Mouse (Mus musculus) cerebral cortex, adult 2 months (tissue): Measurements from ENCODE around the gene Glra2.

Experiments
- WGBS: fragments of 180-500 bp; shearing (Covaris S2); methylation state at CpG from one replicate; pipeline ENCODE4 v1.1.7; 2018; 5-methylcytosine and 5-hydroxymethylcytosine counted together

The Glra2 gene

GRCm38 (mm10) chrX:165326939-165327698, at the start of gene Glra2:
Gene Glra2 (minus strand): TSS chrX:165327393.
- 2% methylated on average over 12 of the region's 12 CpGs for WGBS

- WGBS: 69% methylated on average over 1 of the region's 1 CpGs
These were observed 35.6 kb upstream of the Glra2 start for GRCm38 (mm10) chrX:165362798-165363197.

- 60% methylated on average over 5 of the region's 5 CpGs for WGBS
These were observed 17.4 kb upstream of the Glra2 start for GRCm38 (mm10) chrX:165344611-165345010.

- 1% methylated on average over 9 of the region's 9 CpGs for WGBS
These were observed 623 bp upstream of the Glra2 start for GRCm38 (mm10) chrX:165327699-165328333.

- 20% methylated on average over 1 of the region's 1 CpGs for WGBS
These were observed 133.6 kb downstream of the Glra2 start for GRCm38 (mm10) chrX:165193550-165193949.

- WGBS: 52% methylated on average over 1 of the region's 1 CpGs
These were observed 136.0 kb downstream of the Glra2 start for GRCm38 (mm10) chrX:165191170-165191569.

GRCm38 (mm10) chrX:165182948-165183347, 144.2 kb downstream of the Glra2 start:
- 92% methylated on average over 2 of the region's 2 CpGs for WGBS

GRCm38 (mm10) chrX:165156549-165156948, 170.6 kb downstream of the Glra2 start:
- 96% methylated on average over 1 of the region's 1 CpGs for WGBS

- WGBS: 38% methylated on average over 1 of the region's 1 CpGs
These were observed 223.0 kb downstream of the Glra2 start for GRCm38 (mm10) chrX:165104171-165104570.
